Mouse (Mus musculus) embryonic facial prominence, embryonic 10.5 days (tissue): Measurements from ENCODE around the gene Emp1. TPM values are rescaled to one million over a fixed set of nuclear protein-coding genes. Genes with fewer than 3 reads are reported as not detected.

Experiments
- DNase-seq: peaks from one replicate; pipeline ENCODE4 v3.0.0-alpha.2; 2017; ENCODE audit warnings: low spot score
- H3K27ac ChIP-seq: fragments of 300-500 bp; sonication (generic); replicated peaks from 2 replicates; pipeline ENCODE4 v1.5.1; 2016; ENCODE audit warnings: mild to moderate bottlenecking
- H3K27me3 ChIP-seq: fragments of 300-500 bp; sonication (generic); replicated peaks from 2 replicates; pipeline ENCODE4 v1.6.1; 2016; ENCODE audit warnings: low read depth, mild to moderate bottlenecking; ENCODE audit not compliant: poor library complexity, severe bottlenecking
- H3K36me3 ChIP-seq: fragments of 300-500 bp; sonication (generic); replicated peaks from 2 replicates; pipeline ENCODE4 v1.6.1; 2016; ENCODE audit warnings: mild to moderate bottlenecking, moderate library complexity
- H3K4me1 ChIP-seq: fragments of 300-500 bp; sonication (generic); 2 replicates; pipeline ENCODE4 v1.6.1; 2016
- H3K4me3 ChIP-seq: fragments of 300-500 bp; sonication (generic); 2 replicates; pipeline ENCODE4 v1.5.1; 2016; ENCODE audit warnings: mild to moderate bottlenecking, moderate library complexity
- H3K9me3 ChIP-seq: fragments of 300-500 bp; sonication (generic); 2 replicates; pipeline ENCODE4 v1.6.1; 2016; ENCODE audit warnings: mild to moderate bottlenecking
- WGBS: fragments of 180-500 bp; shearing (Covaris S2); methylation state at CpG from one replicate; pipeline ENCODE4 v1.1.7; 2016; 5-methylcytosine and 5-hydroxymethylcytosine counted together
- polyA plus RNA-seq: library from polyadenylated mRNA; unstranded; fragments of >200 nt; fragmentation: Nextera tagmentation; extraction: Ambion mirVana; gene quantifications from 2 replicates; pipeline ENCODE4 v1.2.1, GENCODE M21; 2016

Gene Emp1
- polyA plus RNA-seq, 1 experiment from 2014 or later: 7.7 TPM

- 90% methylated on average over 8 of the region's 8 CpGs for WGBS
Observed at GRCm38 (mm10) chr6:135336376-135336775, 26.0 kb upstream of the Emp1 start.

DNA sequence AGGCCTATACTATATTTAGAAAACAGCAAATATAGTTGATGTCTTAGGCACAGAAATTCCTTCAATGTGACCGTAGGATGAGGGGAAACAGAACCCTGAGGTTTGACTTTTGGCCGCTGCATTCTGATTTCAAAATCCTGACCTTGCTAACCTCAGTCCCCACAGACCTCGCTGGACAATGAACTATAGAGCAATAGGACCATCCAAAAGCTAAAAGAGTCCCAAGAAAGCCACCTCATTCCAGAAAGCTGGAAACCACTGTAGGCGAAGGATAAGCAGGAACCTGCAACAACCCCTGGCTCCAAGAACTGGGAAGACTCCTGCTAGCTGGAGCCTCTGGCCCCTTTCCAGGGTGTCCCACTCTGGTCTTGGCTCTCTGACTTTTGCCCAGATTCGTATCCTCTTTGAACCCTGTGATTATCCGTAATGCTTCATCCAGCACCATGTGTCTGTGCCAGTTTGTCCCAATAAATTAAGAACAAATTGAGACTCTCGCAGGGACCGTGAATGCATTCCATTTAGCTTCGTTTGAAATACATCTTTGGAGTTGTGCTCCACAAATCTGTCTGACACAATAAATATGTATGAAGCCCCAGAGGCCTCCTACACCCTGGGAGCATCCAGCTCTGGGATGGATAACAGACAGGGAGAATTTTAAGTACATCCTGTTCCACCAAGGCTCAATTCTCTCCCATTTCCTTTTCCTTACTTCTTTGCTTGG is 21.8 kb upstream of the Emp1 start:
- no peak for DNase-seq
- 75% methylated on average over 9 of the region's 9 CpGs for WGBS
- H3K36me3 ChIP-seq: no peaks in the 10 kb centered on the region
- H3K27me3 ChIP-seq: no peaks in the 10 kb centered on the region
- no peak overlapping the region for H3K4me3 ChIP-seq
- H3K9me3 ChIP-seq: no peaks in the 10 kb centered on the region
- peaks cover 9% of the 10 kb centered on the region for H3K4me1 ChIP-seq
- H3K27ac ChIP-seq: 0 out of 2 replicates have a peak overlapping the region, but pooled peaks have one; percentile 14

More at GRCm38 (mm10) chr6:135336376-135336775, 26.0 kb upstream of the Emp1 start:
- H3K27ac ChIP-seq: no peak overlapping the region
- H3K4me3 ChIP-seq: no peak overlapping the region
- no peaks in the 10 kb centered on the region for H3K36me3 ChIP-seq
- no peaks in the 10 kb centered on the region for H3K27me3 ChIP-seq
- peaks cover 38% of the 10 kb centered on the region for H3K4me1 ChIP-seq
- H3K9me3 ChIP-seq: no peaks in the 10 kb centered on the region
- no peak for DNase-seq

DNA sequence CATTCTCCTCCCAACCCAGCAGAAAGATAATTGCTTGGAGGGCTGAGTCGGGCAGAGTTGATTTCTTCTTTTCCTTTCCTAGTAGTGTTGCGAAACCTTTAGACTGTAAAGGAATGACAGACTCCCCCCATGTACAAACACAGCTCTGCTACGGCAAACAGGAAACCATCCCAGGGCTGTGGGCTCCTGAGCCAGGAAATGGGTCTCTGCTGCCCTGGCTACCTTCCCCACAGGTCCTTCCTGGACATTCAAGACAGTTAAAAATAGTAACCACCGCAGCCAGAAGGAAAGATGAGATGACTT is 21.3 kb upstream of the Emp1 start:
- WGBS: 68% methylated on average over 4 of the region's 4 CpGs
- H3K4me1 ChIP-seq: peaks cover 9% of the 10 kb centered on the region
- no peak overlapping the region for H3K4me3 ChIP-seq
- no peaks in the 10 kb centered on the region for H3K9me3 ChIP-seq
- no peaks in the 10 kb centered on the region for H3K36me3 ChIP-seq
- no peak for DNase-seq
- H3K27me3 ChIP-seq: no peaks in the 10 kb centered on the region
- H3K27ac ChIP-seq: 0 out of 2 replicates have a peak overlapping the region, but pooled peaks have one; percentile 14

- H3K27me3 ChIP-seq: no peaks in the 10 kb centered on the region
- WGBS: 83% methylated on average over 8 of the region's 8 CpGs
Observed at GRCm38 (mm10) chr6:135351638-135352302, 10.6 kb upstream of the Emp1 start.

DNA sequence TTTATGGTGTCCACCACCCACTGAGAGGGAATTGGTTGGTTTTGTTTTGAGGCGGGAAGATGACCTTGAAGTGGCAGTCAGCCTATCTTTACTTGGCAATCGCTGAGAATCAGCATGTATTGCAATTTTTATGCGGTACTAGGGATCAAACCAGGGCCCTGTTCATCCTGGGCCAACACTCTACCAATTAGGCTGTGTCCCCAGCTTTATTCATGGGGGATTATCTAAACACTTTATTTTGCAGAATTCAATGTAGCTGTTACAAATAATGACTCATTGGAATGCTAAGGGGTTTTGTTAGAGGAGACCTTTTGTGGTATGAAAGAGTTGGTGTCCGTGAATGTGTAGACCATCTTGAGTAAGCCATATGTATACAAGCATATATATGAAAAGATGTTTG is 9.8 kb upstream of the Emp1 start:
- no peak for DNase-seq
- H3K27me3 ChIP-seq: no peaks in the 10 kb centered on the region
- no peak overlapping the region for H3K4me3 ChIP-seq
- H3K9me3 ChIP-seq: no peaks in the 10 kb centered on the region
- peaks cover 6% of the 10 kb centered on the region; the same call in 1 of the 2 replicates for H3K4me1 ChIP-seq
- 84% methylated on average over 4 of the region's 4 CpGs for WGBS
- no peak overlapping the region for H3K27ac ChIP-seq
- no peaks in the 10 kb centered on the region for H3K36me3 ChIP-seq

More at GRCm38 (mm10) chr6:135351638-135352302, 10.6 kb upstream of the Emp1 start:
- Histone ChIP-seq H3K36me3 (no peaks in the 10 kb centered on the region), H3K4me3 (no peak overlapping the region), H3K27ac (no peak overlapping the region), H3K4me1 (peaks cover 6% of the 10 kb centered on the region; the same call in 1 of the 2 replicates), H3K9me3 (no peaks in the 10 kb centered on the region)
- DNase-seq: no peak

DNA sequence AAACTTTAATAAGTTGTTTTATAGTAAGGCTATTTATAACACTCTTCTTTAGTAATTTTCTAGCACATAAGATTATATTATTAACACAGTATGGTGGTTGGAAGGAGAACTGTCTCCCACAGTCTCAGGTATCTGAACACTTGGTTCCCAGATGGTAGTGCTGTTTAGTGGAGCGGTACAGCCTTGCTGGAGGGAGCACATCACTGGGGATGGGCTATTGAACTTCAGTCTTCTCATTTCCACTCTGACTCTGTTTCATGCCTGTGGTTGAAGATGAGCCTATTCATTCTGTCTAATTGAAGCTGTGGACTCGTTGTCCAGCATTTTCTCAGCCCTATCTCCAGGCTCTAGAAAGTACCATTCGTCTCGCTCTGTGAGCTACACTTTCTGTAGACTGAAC is 7.4 kb upstream of the Emp1 start:
- DNase-seq: no peak
- 91% methylated on average over 4 of the region's 4 CpGs for WGBS
- Histone ChIP-seq H3K27ac (no peak overlapping the region), H3K9me3 (no peaks in the 10 kb centered on the region), H3K27me3 (no peaks in the 10 kb centered on the region), H3K4me3 (no peak overlapping the region), H3K4me1 (peaks cover 6% of the 10 kb centered on the region; the same call in 1 of the 2 replicates), H3K36me3 (no peaks in the 10 kb centered on the region)

DNA sequence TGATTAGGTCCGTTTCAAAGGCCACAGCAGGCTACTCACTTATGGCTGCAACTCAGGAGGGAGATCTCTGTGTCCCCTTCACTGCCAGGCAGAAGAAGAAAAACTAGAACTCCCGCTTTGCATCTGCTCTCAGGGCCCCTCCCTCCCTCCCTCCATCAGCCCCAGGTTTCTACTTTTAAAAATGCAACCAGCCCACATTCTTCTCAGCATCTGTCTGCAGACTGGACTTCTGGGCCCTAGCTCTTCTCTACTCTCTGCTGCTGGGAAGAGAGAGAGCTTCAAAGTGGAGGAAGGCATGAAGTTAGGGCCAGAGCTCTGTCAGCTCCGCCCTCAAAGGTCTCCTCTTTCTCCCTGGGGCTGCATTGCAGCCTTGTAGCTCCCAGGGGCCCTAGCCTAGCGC is 2.0 kb upstream of the Emp1 start:
- no peaks in the 10 kb centered on the region for H3K9me3 ChIP-seq
- no peak overlapping the region for H3K4me3 ChIP-seq
- peak overlapping the region; percentile 15; the same call in 1 of the 2 replicates for H3K27ac ChIP-seq
- no peaks in the 10 kb centered on the region for H3K27me3 ChIP-seq
- WGBS: 36% methylated on average over 4 of the region's 4 CpGs
- peaks cover 39% of the 10 kb centered on the region for H3K4me1 ChIP-seq
- no peaks in the 10 kb centered on the region for H3K36me3 ChIP-seq
- no peak for DNase-seq

DNA sequence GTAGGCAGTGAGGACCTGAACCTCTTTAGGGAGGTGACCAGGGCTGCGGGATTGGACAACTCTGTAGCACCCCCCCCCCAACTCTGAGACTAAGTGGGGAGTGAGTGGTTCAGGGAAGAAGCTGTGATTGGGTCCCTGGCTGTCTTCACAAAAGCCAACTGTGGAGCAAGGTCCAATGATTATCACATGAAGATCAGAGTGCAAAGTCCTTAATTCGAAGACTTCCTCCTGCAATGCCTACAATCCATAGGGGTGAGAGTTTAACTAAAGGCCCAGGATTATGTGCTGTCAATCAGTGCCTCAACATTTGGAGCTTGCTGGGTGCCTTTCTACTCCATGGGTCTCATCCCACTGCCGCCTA is 267 bp upstream of the Emp1 start:
- H3K4me3 ChIP-seq: no peak overlapping the region
- H3K4me1 ChIP-seq: peaks cover 39% of the 10 kb centered on the region
- no peaks in the 10 kb centered on the region for H3K27me3 ChIP-seq
- H3K36me3 ChIP-seq: no peaks in the 10 kb centered on the region
- no peaks in the 10 kb centered on the region for H3K9me3 ChIP-seq
- WGBS: 70% methylated on average over 3 of the region's 3 CpGs
- DNase-seq: no peak
- H3K27ac ChIP-seq: no peak overlapping the region

GRCm38 (mm10) chr6:135363344-135364040 is 1.1 kb downstream of the Emp1 start:
- peak overlapping the region; percentile 17; the same call in 1 of the 2 replicates for H3K4me3 ChIP-seq
- no peaks in the 10 kb centered on the region for H3K27me3 ChIP-seq
- 67% methylated on average over 10 of the region's 10 CpGs for WGBS
- no peaks in the 10 kb centered on the region for H3K9me3 ChIP-seq
- peak overlapping the region; percentile 73 for H3K27ac ChIP-seq
- H3K36me3 ChIP-seq: no peaks in the 10 kb centered on the region
- H3K4me1 ChIP-seq: peaks cover 51% of the 10 kb centered on the region
- DNase-seq: no peak

- peaks cover 54% of the 10 kb centered on the region for H3K4me1 ChIP-seq
- DNase-seq: no peak
- no peaks in the 10 kb centered on the region for H3K9me3 ChIP-seq
- no peaks in the 10 kb centered on the region for H3K36me3 ChIP-seq
- WGBS: 35% methylated on average over 9 of the region's 9 CpGs
- no peak overlapping the region for H3K4me3 ChIP-seq
- peak overlapping the region; percentile 73 for H3K27ac ChIP-seq
- no peaks in the 10 kb centered on the region for H3K27me3 ChIP-seq
Observed at GRCm38 (mm10) chr6:135364041-135364745, 1.8 kb downstream of the Emp1 start.

GRCm38 (mm10) chr6:135364891-135365301 is 2.6 kb downstream of the Emp1 start:
- DNase-seq: no peak
- no peak overlapping the region for H3K4me3 ChIP-seq
- peaks cover 61% of the 10 kb centered on the region for H3K4me1 ChIP-seq
- H3K27me3 ChIP-seq: no peaks in the 10 kb centered on the region
- peak overlapping the region; percentile 73 for H3K27ac ChIP-seq
- no peaks in the 10 kb centered on the region for H3K9me3 ChIP-seq
- no peaks in the 10 kb centered on the region for H3K36me3 ChIP-seq
- WGBS: 86% methylated on average over 6 of the region's 6 CpGs

DNA sequence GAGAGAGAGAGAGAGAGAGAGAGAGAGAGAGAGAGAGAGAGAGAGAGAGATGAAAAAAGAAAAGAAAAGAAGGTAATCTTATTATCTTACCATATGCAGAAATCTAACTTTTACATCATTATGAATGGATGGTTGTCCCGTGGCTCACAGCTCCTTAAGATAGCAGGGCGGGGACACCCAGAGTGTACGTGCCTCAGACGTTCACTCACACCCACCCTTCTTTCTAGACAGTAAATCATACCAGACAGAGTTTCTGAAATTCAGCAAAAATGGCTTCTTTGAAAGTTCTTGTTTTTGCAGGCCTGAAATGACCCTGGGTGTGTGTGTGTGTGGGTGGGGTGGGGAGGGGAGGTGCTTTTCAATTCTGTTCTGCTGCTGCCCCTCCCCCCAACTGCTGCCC is 3.3 kb downstream of the Emp1 start:
- 90% methylated on average over 4 of the region's 4 CpGs for WGBS
- Histone ChIP-seq H3K9me3 (no peaks in the 10 kb centered on the region), H3K4me3 (no peak overlapping the region), H3K27ac (no peak overlapping the region), H3K36me3 (no peaks in the 10 kb centered on the region), H3K27me3 (no peaks in the 10 kb centered on the region), H3K4me1 (peaks cover 61% of the 10 kb centered on the region)
- DNase-seq: no peak
